Mouse (Mus musculus): ENCODE measurements around the gene Vmn2r87. TPM values are rescaled to one million over a fixed set of nuclear protein-coding genes. Genes with fewer than 3 reads are reported as not detected.

The Vmn2r87 gene
- polyA plus RNA-seq, 1 experiment from 2014 or later = not detected

Other genes with a start within 250 kb of the Vmn2r87 start
- 0.06 and 0.28 TPM in 2 replicates for gene Neurod4, start 217.2 kb downstream of the Vmn2r87 start, polyA plus RNA-seq (2016; fragmentation: Nextera tagmentation; extraction: Ambion mirVana)
- 0.23 TPM in 1 of 2 replicates, not detected in the other for gene Tespa1, start 174.5 kb downstream of the Vmn2r87 start, polyA plus RNA-seq (2016; fragmentation: Nextera tagmentation; extraction: Ambion mirVana)
- not detected in 2 replicates for gene Vmn2r84, start 103.1 kb downstream of the Vmn2r87 start, polyA plus RNA-seq (2016; fragmentation: Nextera tagmentation; extraction: Ambion mirVana)
- gene Vmn2r85, start 67.7 kb downstream of the Vmn2r87 start, polyA plus RNA-seq (2016; fragmentation: Nextera tagmentation; extraction: Ambion mirVana) = not detected in 2 replicates
- gene Vmn2r86, start 41.3 kb downstream of the Vmn2r87 start, polyA plus RNA-seq (2016; fragmentation: Nextera tagmentation; extraction: Ambion mirVana) = not detected in 2 replicates

All from heart, embryonic 10.5 days (tissue).